Mouse (Mus musculus): ENCODE measurements around the gene Cdkn2a.

Cdkn2a gene

DNA sequence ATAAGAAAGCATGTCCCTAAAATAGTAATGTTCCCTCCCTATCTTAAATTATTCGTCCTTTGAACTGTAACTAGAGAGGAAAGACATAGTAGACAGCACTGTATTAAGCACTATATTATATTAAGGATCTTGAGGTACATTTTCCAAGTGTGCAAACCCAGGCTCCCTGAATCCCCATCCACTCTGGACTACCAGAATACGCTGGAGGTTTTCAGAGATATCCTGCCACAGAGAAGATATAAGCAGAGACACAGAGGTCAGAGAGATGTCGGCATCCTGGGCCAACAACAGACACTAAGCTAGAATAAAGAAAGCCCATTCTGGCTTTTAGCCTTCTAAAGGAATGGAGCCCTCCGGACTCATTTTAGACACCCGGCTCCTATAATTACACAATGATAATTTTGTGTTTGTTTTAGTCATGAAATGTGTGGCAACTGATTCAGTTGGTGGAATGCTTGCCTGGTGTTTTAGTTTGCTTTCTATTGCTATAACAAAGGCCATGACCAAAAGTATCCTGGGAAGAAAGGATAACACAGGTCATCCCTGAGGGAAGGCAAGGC is 17.0 kb downstream of the Cdkn2a start:
- no peak for DNase-seq (ENCODE audit: low read depth)

DNA sequence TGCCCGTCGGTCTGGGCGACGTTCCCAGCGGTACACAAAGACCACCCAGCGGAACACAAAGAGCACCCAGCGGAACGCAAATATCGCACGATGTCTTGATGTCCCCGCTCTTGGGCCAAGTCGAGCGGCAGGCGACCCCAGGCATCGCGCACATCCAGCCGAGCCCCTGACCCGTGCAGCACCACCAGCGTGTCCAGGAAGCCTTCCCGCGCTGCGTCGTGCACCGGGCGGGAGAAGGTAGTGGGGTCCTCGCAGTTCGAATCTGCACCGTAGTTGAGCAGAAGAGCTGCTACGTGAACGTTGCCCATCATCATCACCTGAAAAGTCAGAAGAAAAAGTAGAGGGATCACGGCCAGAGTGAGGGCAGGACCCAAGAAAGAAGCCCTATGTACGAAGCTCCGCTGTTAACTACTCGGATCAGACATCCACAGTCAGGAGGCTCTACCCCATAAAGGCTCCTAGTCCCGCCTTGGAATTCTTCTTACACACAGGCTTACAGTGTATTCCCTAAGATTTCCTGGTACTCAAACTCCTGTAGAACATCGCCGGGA is 17.7 kb downstream of the Cdkn2a start:
- no peak for DNase-seq (ENCODE audit: low read depth)

DNA sequence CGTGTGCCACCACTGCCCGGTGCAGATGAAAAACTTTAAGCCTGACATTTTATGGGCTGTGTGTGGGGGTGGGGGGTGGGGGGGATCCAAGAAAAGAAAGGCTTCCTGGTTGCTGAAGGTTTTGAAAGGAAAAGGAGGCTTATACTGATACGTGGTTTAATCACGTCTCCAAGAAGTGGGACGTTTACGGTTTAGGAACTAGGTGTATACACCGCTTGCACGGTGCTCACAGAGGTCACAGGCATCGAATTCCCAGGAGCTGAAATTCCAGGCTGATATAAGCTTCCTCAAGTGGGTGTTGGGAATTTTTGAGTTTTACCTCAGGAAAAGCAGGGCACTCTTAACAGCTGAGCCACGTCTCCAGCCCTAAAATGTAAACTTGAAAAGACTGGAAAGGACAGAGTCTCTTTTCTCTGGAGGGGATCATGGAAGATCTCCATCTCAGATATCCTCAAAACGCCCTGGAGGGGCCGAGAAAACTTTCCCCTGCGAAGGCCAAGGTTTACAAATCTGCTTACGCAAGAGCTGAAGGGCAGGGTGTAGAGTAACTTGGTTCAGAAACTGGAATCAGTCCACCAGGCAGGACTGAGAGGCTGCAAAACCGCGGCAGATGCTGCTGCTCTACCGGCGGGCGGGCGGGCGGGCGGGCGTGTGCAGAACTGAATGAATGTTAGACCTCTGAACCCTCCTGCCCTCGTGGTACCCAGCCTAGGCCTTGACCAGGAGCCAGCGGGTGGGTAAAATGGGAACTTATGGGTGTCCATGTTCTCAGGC is 18.5 kb downstream of the Cdkn2a start:
- DNase-seq (ENCODE audit: low read depth) = no peak

DNA sequence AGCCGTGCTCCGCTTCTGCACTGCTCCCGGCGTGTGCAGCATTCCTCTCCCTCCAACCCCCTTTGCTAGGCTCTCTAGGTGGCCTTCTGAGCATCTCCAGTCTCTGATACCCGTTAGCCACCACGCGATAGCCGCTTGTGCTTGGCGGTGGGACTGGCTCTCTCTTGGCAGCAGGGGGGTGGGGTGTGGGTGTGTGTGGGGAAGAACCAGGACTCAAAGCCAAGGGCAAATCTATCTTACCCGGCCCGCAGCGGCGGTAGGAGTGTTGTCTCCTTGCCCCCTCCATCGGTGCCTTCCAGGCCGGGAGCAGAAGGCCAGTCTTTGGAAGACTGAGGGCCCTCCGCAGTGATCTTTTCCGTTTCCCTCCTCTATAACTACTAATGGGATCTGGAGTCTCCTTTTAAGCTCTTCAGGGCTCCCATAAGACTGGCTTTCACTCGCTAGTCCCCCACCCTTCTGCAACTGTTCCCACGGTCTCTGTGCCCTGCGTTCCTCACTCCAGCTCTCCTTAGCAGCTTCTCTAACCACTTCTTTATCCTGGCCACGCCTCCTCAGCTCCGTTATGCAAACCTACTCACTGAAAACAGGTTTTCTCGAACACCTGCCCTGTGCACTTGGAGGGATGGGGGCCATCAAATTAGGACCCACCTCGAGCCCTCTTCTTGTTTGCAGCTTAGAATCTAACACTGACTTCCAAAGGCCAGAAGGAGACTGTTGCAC is 19.5 kb downstream of the Cdkn2a start:
- DNase-seq (ENCODE audit: low read depth) = no peak

DNA sequence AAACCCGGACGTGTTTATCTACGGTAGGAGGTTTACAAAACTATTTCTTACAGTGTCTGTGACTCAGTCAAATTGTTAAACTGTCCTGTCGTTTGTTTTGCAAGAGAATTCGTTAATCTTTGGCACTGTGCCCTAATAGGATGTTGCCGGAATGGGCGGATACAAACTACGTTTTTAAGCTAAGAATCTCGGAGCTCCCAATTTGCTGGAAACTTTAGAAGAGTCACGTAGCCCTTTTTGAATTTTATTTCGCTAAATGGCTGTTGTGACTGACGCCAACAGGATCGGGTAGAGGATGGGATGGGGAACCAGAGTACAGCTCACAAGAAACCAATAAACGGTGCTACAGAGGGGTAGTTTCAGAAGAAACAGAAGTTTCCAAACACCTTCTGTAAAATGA is 20.4 kb downstream of the Cdkn2a start:
- no peak for DNase-seq (ENCODE audit: low read depth)

DNA sequence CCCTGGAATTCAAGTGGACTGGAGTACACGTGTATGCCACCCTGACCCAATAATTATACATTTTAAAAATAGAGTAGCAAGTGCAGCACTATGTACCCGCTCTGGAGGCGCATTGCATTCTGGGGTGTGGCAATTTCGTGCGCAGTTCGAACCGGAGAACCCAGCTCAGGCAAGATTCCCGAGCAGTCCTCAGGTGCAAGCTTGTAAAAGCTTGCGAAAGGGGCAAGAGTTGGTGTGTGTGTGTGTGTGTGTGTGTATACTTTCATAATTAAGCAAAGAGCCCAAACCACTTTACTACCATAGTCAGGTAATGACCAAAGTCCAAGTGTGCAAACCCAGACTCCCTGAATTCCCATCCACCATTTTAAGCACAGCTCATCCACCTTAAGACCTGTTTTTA is 20.9 kb downstream of the Cdkn2a start:
- DNase-seq (ENCODE audit: low read depth) = no peak

DNA sequence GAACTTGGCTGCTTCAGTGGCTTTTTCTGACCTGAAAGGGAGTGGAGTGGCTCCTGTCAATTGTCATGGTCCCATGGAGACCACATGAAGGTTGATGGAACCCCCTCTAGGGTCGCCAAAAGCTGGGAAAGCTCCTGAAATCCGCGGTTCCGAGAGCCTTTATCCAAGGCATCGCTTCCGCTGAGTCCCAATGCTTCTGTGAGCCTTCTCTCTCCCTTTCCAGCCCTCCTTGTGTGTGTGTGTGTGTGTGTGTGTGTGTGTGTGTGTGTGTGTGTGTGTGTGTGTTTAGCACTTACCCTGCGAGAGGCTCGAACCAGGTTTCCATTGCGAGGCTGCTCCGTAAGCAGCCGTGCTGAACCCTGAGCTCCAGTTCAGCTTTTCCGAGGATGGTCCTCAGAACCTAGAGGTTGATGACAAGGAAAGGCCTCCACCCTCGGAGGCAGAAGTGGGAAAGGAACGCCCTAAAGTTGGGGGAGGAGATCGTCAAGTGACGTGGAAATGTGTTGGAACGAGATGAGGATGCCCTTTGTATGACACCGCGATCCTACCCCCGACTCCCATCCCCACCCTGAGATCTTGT is 21.4 kb downstream of the Cdkn2a start:
- no peak for DNase-seq (ENCODE audit: low read depth)

DNA sequence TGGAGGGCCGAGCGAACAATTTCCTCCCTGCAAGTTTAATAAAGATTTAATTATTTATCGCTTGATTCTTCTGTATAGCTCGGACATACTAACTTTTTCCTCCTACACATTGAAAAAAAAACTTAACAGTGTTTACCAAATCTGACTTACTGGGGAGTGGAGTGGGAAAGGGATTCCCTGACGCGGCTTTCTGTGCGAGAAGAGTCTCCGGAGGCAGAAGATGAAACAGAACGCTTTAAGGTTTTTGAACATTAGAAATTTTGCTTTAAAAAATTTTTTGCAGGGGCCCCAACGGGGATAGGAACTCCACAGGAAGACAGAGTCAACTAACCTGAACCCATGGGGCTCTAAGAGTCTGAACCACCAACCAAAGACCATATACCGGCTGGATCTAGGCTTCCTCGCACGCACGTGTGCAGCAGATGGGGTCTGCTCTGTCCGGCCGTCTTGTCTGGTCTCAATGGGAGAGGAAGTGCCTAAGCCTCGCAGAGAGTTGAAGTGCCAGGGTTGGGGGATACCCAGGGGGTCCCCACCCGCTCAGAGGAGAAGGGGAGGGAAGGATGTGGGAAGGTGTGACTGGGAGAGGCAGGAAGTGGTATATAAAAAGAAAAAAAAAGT is 22.2 kb downstream of the Cdkn2a start:
- no peak for DNase-seq (ENCODE audit: low read depth)

DNA sequence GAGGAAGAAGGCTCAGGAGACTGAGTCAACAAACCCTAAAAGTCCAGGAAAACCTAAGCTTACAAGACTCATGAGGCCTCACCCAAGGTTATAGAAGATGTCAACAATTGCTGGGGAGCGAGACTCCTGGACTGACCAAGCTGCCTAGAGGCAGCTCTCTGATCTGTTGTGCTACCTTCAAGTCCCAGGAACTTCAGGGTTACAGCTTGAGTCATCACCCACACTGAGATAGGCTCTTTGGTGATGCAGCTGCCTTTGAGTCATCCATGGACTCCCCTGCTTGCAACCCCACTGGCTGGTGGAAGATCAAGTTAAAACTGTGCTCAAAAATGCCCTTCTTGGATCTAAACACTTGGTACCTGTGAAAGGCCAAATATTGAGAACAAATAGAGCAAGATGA is 36.7 kb downstream of the Cdkn2a start:
- DNase-seq (ENCODE audit: low read depth) = no peak

DNA sequence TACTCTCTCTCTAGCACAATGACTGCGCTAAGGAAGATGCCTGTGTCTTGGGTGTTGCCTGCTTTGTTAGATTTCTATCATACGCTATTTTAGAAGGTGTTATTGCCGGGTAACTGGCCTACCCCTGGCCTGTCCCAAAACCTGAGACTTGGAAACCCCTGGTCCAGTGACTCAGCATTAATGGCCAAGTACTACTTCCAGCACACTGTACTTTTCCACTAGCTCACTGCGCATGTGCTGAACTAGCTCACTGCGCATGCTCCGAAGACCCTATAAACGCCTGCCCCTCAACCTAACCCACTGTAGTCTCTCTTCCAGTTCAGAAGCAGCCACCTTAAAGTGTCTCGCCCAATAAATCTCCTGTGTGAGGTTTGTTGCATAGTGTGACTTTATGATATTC is 60.0 kb downstream of the Cdkn2a start:
- DNase-seq (ENCODE audit: low read depth) = peak; percentile 19

All from NIH3T3 (cell line).